Mouse (Mus musculus): Measurements from ENCODE around the gene Chd9. TPM values are rescaled to one million over a fixed set of nuclear protein-coding genes. Genes with fewer than 3 reads are reported as not detected.

Gene Chd9
- total RNA-seq, 1 experiment from 2014 or later, result 94.8 TPM

DNA sequence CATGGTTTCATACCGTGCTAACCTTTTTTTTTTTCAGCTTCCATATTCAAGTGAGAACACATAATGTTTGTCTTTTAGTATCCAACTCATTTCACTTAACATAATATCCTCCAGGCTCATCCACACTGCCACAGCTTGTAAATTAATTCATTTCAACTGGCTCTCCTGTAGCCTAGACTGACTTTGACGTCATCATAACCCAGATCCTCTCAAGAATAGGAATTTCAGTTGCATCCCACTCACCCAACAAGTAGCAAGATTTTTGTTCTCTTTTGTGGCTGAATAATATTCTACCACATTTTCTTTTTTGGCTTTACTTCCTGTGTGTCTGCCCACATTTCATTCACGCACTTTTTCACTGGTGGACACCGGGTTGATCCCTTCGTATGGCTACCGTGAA is 9.3 kb downstream of the Chd9 start:
- DNase-seq, result no peak

DNA sequence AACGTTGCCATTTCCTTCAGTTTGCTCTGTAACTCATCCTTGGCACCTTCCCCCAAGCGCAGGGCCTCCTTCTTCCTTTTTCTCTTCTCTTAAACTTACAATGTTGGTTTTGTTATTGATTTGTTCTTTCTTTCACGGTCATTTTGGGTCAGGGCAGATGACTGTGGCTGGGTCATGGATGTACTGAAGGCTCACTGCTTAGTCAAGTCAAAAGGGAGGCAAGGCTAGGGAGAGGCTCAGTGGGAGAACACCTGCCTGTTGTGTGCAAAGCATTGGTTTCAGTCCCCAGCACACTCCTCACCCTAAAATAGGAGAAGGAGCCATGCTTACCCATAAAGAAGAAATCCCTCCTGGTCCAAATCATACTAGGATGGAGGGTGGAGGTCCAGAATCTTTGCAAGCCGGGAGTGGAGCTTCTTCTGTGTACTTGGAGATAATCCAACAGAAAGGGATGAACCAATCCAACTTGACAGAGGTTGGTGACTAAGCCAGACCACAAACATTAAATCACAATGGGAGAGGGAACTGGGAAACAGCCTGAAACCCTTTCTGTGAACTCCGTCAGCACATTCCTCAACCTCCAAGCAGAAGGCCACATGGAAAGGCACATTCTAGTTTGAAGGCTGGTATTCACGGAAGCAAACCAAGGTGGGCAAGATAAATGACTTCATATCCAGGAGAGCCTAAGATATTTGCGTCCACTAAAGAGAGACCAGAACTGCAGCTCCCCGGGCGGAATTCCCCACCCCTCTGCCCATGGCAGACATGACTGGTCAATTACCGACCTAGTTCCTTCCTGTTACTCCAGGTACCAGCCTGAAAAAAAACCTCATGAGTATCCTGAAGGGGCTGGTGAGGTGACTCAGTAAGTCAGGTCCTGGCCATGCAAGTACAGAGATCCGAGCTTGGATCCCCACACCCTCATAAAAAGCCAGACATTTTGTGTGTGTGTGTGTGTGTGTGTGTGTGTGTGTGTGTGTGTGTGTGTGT is 11.9 kb downstream of the Chd9 start:
- DNase-seq, result peak; percentile 53

DNA sequence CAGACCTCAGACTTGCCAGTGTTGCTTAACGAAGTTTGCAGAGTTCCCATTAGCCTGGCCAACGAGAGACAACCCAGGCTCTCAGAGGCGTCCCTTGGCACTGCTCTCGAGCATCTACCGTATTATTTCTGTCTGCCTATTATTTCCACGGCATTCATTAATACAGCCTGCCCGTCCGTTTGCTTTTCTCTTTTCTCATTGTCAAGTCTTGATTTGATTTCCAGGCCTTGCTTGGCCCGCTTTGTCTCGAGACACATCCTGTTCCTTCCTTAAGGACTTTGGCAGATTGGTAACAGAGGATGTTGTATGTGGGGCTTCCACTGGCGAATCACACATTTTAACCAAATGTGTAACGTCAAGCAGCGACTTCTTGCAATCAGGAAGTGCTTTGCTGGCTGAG is 13.2 kb downstream of the Chd9 start:
- no peak for DNase-seq

DNA sequence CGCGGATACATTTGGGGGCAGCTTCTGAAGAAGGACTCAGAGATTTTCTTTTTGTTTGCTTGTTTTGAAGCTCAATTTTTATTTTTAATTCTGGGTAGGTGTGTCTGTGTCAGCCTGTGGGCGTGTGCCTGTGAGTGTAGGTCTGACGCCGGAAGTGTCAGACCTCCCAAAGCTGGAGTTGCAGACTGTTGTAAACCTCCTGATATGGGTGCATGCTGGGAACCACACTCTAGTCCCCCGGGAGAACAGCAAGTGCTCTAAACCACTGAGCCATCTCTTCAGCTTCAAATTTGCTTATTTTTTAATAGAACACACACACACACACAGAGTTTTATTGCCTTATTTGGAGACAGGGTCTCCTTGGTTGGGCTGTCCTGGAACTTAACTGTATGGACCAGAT is 15.0 kb downstream of the Chd9 start:
- DNase-seq, result no peak

GRCm38 (mm10) chr8:90844179-90844967 is 16.2 kb downstream of the Chd9 start:
- no peak for DNase-seq

DNA sequence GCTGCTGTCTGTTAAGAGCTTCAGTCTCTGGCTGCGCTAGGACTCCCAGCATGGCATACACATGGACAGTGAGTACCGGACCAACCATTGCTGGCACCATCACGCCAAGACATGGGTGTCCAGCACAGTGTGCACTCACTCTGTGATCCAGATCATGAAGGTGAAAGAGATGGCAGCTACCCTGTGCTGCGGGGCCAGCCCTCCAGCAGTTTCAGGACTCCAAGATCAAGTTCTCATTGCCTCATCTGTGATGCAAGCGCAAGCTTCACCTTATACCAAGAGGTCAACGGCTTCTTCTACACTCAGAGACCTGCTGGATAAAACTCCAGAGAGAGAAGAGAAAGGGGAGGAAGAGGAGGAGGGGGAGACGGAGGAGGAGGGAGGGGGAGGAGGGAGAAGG is 19.8 kb downstream of the Chd9 start:
- DNase-seq, result peak; percentile 47

- no peak for DNase-seq
Observed at GRCm38 (mm10) chr8:90849462-90850050, 21.4 kb downstream of the Chd9 start.

DNA sequence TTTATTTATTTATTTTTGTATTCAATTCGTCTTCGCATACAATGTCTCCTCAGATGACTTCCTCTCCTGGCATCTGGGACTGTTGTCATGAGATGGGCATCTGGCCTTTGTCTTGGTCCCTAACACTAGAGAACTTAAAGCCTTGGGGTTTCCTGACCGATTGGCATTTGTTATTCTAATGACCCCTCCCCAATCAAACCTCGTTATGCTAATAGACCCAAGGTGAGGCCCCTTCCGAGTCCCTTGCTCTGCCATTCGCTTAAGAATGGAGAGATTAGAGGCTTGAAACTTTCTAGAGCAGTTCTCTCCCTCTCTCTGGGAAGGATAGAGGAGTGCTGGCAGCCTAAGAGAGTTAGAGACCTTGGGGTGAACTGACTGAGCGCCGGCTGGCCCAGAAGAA is 23.4 kb downstream of the Chd9 start:
- no peak for DNase-seq

DNA sequence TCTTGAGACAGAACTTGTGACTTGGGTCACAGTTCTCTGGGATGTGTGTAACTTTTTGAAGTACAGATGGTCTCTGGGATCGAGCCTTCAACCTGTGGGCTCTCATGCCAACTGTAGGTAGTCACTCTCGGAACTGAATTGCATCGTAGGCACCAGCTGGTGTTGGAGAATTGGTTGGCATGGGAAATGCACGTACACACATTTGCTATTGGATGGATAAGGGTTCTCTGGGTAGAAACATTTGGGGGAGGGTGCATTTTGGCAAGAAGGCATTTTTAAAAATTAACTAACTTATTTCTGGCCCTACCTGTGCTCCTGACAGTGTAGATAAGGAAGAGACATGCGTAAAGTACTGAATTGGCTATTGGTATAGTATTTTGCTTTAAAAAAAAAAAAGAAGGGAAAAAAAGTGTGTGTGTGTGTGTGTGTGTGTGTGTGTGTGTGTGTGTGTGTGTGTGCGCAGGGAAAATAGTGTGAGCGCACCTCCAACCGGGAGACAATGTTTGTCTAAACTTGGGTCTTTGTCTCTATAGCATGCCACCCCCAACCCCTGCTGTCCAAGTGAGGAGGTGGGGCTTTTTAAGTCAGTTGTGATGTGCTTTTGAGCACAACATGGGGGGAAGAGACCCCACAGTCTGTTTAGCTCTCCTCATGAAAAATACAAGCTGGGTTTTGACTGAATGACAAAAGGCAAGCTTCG is 26.0 kb downstream of the Chd9 start:
- DNase-seq, result no peak

DNA sequence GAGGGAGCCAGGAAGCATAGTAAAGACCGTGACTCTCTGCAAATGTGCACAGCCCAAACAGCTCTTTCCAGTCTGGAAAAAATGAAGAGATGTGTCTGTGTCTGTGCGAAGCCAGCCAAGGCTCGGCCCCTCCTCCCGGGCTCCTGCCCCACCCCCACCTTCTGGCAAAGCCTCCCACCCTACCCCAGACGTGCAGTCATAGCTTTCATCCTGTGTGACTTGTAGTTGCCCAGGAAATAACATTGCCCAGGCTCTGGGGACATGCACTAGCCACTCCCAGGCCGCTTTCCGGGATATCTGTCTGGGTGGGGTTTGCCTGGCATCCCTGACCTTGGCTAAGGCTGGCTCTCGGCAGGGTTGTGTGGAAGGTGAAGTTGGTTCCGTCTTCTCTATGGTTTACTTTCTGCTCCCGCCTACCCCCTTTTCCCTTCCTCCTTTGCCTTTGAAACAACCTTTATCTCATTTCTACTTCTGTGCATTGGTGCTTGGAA is 26.6 kb downstream of the Chd9 start:
- DNase-seq, result peak; percentile 71

DNA sequence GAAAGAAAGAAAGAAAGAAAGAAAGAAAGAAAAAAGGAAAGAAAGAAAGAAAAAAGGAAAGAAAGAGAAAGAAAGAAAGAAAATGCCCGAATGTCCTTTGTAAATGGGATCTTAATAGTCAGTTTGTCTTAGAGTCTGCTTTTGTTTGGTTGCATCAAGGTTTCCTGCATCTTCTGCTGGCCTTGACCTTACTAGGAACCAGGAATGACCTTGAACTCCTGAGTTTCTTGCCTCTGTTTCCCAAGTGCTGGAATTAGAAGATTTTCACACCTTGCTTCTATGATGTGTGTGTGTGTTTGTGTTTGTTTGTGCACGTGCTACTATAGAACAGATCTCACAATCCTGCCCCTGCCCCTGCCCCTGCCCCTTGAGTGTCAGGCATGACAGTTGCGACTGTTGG is 28.0 kb downstream of the Chd9 start:
- no peak for DNase-seq

DNA sequence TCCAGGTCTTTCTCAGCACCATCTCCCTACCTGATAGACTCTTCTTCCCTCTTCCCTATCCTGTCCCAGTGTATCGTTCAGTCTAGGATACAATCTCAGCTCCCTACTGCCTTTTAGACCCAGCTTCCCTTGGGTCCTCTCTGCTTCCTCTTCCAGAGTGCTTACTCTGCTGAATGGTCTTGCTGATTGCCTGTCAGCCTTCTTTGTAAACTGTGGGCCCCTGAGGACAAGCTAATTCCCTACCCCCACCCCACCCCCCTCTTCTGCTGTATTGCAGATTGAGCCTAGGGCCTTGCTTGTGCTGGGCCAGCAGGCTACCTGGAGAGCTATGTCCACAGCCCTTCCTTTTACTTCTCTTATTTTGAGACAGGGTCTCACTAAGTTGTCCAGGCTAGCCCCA is 28.8 kb downstream of the Chd9 start:
- DNase-seq, result no peak

GRCm38 (mm10) chr8:90858071-90858470 is 29.9 kb downstream of the Chd9 start:
- no peak for DNase-seq

DNA sequence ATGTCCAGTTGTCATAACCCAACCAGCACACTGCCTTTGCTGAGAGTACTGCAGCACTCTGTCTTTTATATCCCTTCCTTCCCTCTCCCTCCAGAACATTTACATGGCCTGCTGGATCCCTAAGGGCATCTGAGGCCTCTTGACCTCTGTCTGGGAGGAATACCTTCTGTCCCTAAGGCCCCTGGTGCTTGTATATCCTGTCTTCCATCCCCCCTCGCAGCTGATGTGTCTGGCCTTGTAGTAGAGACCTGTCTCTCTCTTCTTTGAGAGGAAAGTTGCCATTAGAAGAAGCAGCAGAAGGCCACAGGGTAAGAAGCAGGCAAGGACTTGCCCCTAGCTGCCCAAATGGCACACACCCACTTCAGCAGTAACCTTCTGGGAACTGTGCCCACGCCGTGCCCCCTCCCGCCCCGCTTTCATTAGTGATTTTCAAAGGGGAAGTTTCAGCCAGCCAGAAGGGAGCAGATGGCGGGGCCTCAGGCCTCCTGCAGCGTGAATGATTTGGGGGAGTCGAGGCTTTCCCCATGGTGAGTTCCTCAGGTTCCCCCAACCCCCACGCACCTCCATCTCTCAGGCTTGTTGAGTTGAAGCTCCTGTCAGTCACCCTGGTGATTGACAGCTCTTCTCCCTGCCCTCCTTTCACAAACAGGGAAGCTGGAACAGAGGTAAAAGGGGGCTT is 33.3 kb downstream of the Chd9 start:
- peak; percentile 51 for DNase-seq

- peak; percentile 75 for DNase-seq
Observed at GRCm38 (mm10) chr8:90862038-90862437, 33.9 kb downstream of the Chd9 start.

GRCm38 (mm10) chr8:90867061-90867460 is 38.9 kb downstream of the Chd9 start:
- DNase-seq, result peak; percentile 52

GRCm38 (mm10) chr8:90867911-90868310 is 39.8 kb downstream of the Chd9 start:
- no peak for DNase-seq

DNA sequence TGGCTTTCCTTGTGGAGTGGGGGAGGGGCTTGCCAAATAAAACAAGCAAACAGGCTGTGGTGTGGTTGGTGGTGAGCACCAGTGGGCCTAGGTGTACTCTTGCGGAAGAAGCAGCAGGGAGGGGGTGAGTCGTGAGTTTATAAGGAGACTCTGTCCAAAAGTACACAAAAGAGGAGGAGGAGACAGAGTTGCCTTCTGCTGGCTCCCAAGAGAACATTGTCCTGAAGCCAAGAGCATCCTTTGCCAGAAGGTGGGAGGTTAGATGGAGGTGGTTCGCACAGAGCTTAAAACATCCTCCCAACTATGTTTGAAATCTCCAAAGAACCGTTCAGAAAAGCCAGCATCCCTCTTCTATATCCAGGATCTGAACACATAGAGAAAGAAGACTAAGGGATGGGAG is 40.2 kb downstream of the Chd9 start:
- peak; percentile 27 for DNase-seq

- DNase-seq, result peak; percentile 91
Observed at GRCm38 (mm10) chr8:90869071-90869919, 41.1 kb downstream of the Chd9 start.
